Mouse (Mus musculus) liver, embryonic 15.5 days (tissue): Measurements from ENCODE around the gene Arhgap25. TPM values are rescaled to one million over a fixed set of nuclear protein-coding genes. Genes with fewer than 3 reads are reported as not detected.

Source experiments
- ATAC-seq: fragments of 200-750 bp; cut with Nextera tagmentation; 2 replicates; pipeline ENCODE4 v1.8.0; 2017; ENCODE audit warnings: moderate number of reproducible peaks, mild to moderate bottlenecking, moderate library complexity; ENCODE audit not compliant: insufficient read depth
- H3K27ac ChIP-seq: fragments of 300-500 bp; sonication (generic); replicated peaks from 2 replicates; pipeline ENCODE4 v1.5.1; 2015; ENCODE audit warnings: mild to moderate bottlenecking, inconsistent platforms
- H3K27me3 ChIP-seq: fragments of 300-500 bp; sonication (generic); 2 replicates; pipeline ENCODE4 v1.6.1; 2015; ENCODE audit warnings: mild to moderate bottlenecking, inconsistent platforms
- H3K36me3 ChIP-seq: fragments of 300-500 bp; sonication (generic); replicated peaks from 2 replicates; pipeline ENCODE4 v1.6.1; 2015; ENCODE audit warnings: moderate library complexity, mild to moderate bottlenecking, inconsistent platforms
- H3K4me1 ChIP-seq: fragments of 300-500 bp; sonication (generic); replicated peaks from 2 replicates; pipeline ENCODE4 v1.6.1; 2015; ENCODE audit warnings: inconsistent platforms
- H3K4me2 ChIP-seq: fragments of 300-500 bp; sonication (generic); 2 replicates; pipeline ENCODE4 v1.6.1; 2015; ENCODE audit warnings: moderate library complexity, mild to moderate bottlenecking, inconsistent platforms
- H3K4me3 ChIP-seq: fragments of 300-500 bp; sonication (generic); replicated peaks from 2 replicates; pipeline ENCODE4 v1.5.1; 2015; ENCODE audit warnings: mild to moderate bottlenecking, inconsistent platforms
- H3K9ac ChIP-seq: fragments of 300-500 bp; sonication (generic); 2 replicates; pipeline ENCODE4 v1.6.1; 2015; ENCODE audit warnings: moderate library complexity, mild to moderate bottlenecking, inconsistent platforms
- H3K9me3 ChIP-seq: fragments of 300-500 bp; sonication (generic); replicated peaks from 2 replicates; pipeline ENCODE4 v1.6.1; 2016; ENCODE audit warnings: inconsistent platforms
- whole genome bisulfite sequencing: fragments of 180-500 bp; shearing (Covaris S2); methylation state at CpG from one replicate; pipeline ENCODE4 v1.1.7; 2015; ENCODE audit warnings: mixed read lengths; ENCODE audit not compliant: insufficient replicate concordance; 5-methylcytosine and 5-hydroxymethylcytosine counted together
- polyA plus RNA-seq: library from polyadenylated mRNA; unstranded; fragments of >200 nt; fragmentation: Nextera tagmentation; extraction: Ambion mirVana; gene quantifications from 2 replicates; pipeline ENCODE4 v1.2.1, GENCODE M21; 2015

The Arhgap25 gene
- polyA plus RNA-seq, 1 experiment from 2014 or later, result 4.0 TPM

DNA sequence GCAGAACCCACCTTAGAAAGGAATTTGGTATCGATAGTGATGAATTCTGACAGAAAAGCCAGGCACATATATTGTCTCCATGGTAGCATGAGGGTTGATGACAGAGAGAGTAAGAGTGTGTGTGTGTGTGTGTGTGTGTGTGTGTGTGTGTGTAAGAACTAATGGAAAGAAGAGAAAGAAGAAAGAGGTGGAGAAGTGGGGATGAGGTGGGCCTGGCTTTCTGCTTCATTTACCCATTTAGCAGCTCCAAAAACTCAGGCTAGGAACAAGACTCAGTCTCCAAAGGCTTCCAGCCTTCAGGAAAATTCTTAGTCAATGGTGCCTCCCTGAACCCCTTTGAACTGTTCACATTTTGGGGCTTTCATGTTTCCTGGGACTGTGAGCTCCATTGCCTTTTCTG, 29.5 kb downstream of the Arhgap25 start:
- Histone ChIP-seq H3K4me1 (peaks cover 16% of the 10 kb centered on the region; the same call in 1 of the 2 replicates), H3K4me2 (no peak overlapping the region), H3K4me3 (no peak overlapping the region), H3K9ac (no peak overlapping the region), H3K27ac (no peak overlapping the region; the same call in 1 of the 2 replicates), H3K27me3 (no peaks in the 10 kb centered on the region), H3K9me3 (no peaks in the 10 kb centered on the region), H3K36me3 (no peaks in the 10 kb centered on the region)
- WGBS, result 79% methylated on average over 1 of the region's 1 CpGs
- ATAC-seq, result no peak

- H3K27ac ChIP-seq, result 0 out of 2 replicates have a peak overlapping the region, but pooled peaks have one; percentile 19
- peak overlapping the region; percentile 0; the same call in 1 of the 2 replicates for H3K4me2 ChIP-seq
- H3K9me3 ChIP-seq, result no peaks in the 10 kb centered on the region
- H3K27me3 ChIP-seq, result no peaks in the 10 kb centered on the region
- 22% methylated on average over 10 of the region's 10 CpGs for WGBS
- H3K4me1 ChIP-seq, result peaks cover 16% of the 10 kb centered on the region; the same call in 1 of the 2 replicates
- H3K4me3 ChIP-seq, result no peak overlapping the region
- peak; percentile 51 for ATAC-seq
- no peaks in the 10 kb centered on the region for H3K36me3 ChIP-seq
- no peak overlapping the region for H3K9ac ChIP-seq
Measured at GRCm38 (mm10) chr6:87502831-87503286, 30.2 kb downstream of the Arhgap25 start.

GRCm38 (mm10) chr6:87502411-87502810, 30.6 kb downstream of the Arhgap25 start:
- Histone ChIP-seq H3K9ac (no peak overlapping the region), H3K4me1 (peaks cover 16% of the 10 kb centered on the region; the same call in 1 of the 2 replicates), H3K27me3 (no peaks in the 10 kb centered on the region), H3K4me2 (peak overlapping the region; percentile 0; the same call in 1 of the 2 replicates), H3K27ac (0 out of 2 replicates have a peak overlapping the region, but pooled peaks have one; percentile 19), H3K36me3 (no peaks in the 10 kb centered on the region), H3K9me3 (no peaks in the 10 kb centered on the region), H3K4me3 (no peak overlapping the region)
- 25% methylated on average over 6 of the region's 6 CpGs for WGBS
- 0 out of 2 replicates have a peak, but pooled peaks have one; percentile 8 for ATAC-seq

DNA sequence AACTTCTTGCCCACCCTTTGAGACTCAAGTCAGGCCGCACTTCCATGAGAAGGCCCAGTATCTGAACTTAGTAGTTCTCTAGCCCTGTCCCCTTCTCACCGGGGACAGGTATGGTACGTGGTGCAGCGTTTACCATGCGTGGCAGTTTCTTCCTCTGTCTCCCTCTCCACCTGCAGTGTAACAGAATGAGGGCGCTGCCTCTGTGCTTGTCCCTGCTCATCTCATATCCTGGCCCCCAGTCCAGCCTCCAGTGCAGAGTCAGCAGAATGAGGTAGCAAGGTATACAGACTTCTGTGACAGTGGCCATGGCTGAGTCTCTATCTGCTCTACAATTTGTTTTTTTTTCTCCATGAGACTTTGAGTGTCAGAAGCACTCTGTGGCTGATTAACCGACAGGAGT, 32.4 kb downstream of the Arhgap25 start:
- Histone ChIP-seq H3K4me2 (no peak overlapping the region), H3K9me3 (no peaks in the 10 kb centered on the region), H3K36me3 (no peaks in the 10 kb centered on the region), H3K27ac (no peak overlapping the region), H3K4me1 (peaks cover 16% of the 10 kb centered on the region; the same call in 1 of the 2 replicates), H3K27me3 (0 out of 2 replicates have a peak, but pooled peaks cover under 1% of the 10 kb centered on the region), H3K9ac (no peak overlapping the region), H3K4me3 (no peak overlapping the region)
- no peak for ATAC-seq
- 74% methylated on average over 7 of the region's 7 CpGs for WGBS

DNA sequence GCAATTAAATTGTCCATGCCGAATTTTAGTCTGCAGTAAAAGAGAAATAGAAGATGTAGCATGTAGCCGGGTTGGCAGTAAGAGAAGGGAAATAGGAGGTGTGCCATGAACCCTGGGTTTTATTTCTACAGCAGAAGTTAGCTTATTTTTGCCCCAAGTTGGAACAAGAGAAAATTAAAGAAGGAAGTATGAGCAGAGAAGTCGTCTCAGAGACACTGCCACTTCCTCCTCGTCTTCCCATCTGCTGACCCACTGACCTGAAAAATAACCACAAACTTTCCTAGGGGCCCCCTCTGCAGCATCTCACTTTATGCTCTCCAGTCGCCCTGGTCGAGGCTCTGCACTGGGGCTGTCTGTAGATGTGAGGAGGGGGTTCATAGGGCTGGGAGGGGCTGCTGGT, 33.3 kb downstream of the Arhgap25 start:
- no peak for ATAC-seq
- Histone ChIP-seq H3K4me1 (peaks cover 21% of the 10 kb centered on the region), H3K27ac (peak overlapping the region; percentile 20; the same call in 1 of the 2 replicates), H3K4me2 (no peak overlapping the region), H3K27me3 (0 out of 2 replicates have a peak, but pooled peaks cover 2% of the 10 kb centered on the region), H3K9me3 (no peaks in the 10 kb centered on the region), H3K36me3 (no peaks in the 10 kb centered on the region), H3K4me3 (no peak overlapping the region), H3K9ac (no peak overlapping the region)
- 12% methylated on average over 6 of the region's 6 CpGs for WGBS

DNA sequence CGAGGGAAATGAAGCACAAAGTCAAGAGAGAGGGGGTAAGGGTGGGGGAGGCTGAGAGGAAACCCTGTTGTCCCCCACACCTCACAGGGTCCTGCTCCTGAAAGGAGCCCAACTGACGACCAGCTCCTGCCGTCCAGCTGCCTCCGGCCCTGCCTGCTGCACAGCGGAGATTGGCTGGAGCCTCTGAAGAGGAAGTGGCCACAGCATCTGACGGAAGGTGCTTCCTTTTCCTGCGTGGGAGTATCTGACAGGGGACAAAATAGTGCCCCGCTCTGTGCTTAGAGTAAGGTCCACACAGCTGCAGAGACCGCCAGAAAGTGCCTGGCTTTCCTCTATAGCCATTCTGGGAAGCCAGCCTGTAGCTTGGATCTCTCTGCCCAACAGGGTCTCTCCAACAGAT, 36.9 kb downstream of the Arhgap25 start:
- Histone ChIP-seq H3K36me3 (no peaks in the 10 kb centered on the region), H3K4me3 (peak overlapping the region; percentile 37), H3K27me3 (0 out of 2 replicates have a peak, but pooled peaks cover 2% of the 10 kb centered on the region), H3K9me3 (no peaks in the 10 kb centered on the region), H3K4me1 (peaks cover 11% of the 10 kb centered on the region), H3K4me2 (peak overlapping the region; percentile 42), H3K9ac (0 out of 2 replicates have a peak overlapping the region, but pooled peaks have one; percentile 2), H3K27ac (no peak overlapping the region; the same call in 1 of the 2 replicates)
- peak; percentile 34 for ATAC-seq
- 18% methylated on average over 9 of the region's 9 CpGs for WGBS

- ATAC-seq, result no peak
- Histone ChIP-seq H3K4me1 (peaks cover 9% of the 10 kb centered on the region), H3K27me3 (0 out of 2 replicates have a peak, but pooled peaks cover 2% of the 10 kb centered on the region), H3K27ac (no peak overlapping the region), H3K9me3 (no peaks in the 10 kb centered on the region), H3K4me2 (peak overlapping the region; percentile 42), H3K4me3 (peak overlapping the region; percentile 37; the same call in 1 of the 2 replicates), H3K36me3 (no peaks in the 10 kb centered on the region), H3K9ac (no peak overlapping the region)
- WGBS, result 21% methylated on average over 9 of the region's 9 CpGs
Measured at GRCm38 (mm10) chr6:87494339-87494738, 38.7 kb downstream of the Arhgap25 start.

DNA sequence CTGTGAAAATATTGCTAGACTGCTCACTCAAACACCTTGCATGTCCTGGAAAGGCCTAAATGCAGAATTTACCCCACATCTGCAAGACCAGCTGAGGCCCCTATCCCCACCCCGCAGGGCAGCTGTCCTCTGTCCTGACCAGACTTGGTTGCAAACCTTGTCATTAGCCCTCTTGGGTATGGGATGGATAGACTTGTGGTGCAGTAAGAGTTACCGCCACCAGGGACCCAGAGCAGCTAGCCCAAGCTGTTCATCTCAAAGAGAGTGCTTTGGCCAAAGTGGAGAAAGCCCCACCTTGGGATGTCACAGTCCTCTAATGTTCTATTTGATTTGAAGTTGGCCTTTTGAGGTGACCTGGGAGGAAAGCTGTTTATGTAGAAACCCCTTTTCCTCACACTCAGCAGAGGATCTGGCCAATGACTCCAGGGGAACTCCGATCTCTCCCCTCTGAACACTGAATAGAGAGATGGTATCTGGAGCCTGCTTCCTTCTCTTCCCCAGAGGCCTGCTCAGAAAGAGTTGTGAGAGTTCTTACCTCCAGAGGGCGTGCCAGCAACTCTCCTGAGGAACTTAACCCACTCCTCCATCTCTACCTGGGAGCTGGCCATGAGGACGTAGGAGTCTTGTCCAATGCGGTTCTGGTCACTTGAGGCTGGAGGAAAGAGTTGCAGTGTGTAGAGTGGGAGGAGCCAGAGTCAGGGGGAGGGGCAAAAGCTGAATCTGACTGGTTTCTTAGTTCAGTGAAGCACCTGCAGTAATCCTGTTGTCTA, 45.2 kb downstream of the Arhgap25 start:
- no peaks in the 10 kb centered on the region for H3K9me3 ChIP-seq
- 55% methylated on average over 6 of the region's 6 CpGs for WGBS
- no peak overlapping the region for H3K27ac ChIP-seq
- H3K27me3 ChIP-seq, result no peaks in the 10 kb centered on the region
- no peak for ATAC-seq
- no peak overlapping the region for H3K9ac ChIP-seq
- H3K4me1 ChIP-seq, result no peaks in the 10 kb centered on the region
- H3K36me3 ChIP-seq, result no peaks in the 10 kb centered on the region
- no peak overlapping the region for H3K4me2 ChIP-seq
- H3K4me3 ChIP-seq, result no peak overlapping the region

GRCm38 (mm10) chr6:87484806-87485205, 48.3 kb downstream of the Arhgap25 start:
- H3K9ac ChIP-seq, result no peak overlapping the region

DNA sequence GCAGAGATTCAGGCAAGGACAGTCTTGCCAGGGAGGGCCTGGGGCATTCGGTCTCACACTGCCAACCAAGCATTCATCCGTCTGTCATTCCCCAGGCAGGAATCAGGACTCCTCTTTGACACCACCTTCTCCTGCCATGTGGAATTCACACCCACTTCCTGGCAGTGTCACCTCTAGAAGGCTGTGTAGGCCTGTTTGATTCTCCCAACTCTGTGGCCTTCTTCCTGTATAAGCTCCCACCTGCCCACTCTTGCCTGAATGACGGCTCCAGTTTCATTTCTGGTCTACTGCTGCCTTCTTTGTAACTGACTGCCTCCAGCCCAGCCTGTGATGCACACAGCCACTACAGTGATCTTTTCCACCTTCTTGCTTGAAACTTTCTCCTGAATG, 49.2 kb downstream of the Arhgap25 start:
- Histone ChIP-seq H3K9ac (no peak overlapping the region), H3K4me2 (no peak overlapping the region), H3K27me3 (no peaks in the 10 kb centered on the region), H3K9me3 (no peaks in the 10 kb centered on the region), H3K4me3 (no peak overlapping the region), H3K4me1 (no peaks in the 10 kb centered on the region), H3K36me3 (no peaks in the 10 kb centered on the region), H3K27ac (no peak overlapping the region)
- no peak for ATAC-seq
- 70% methylated on average over 3 of the region's 3 CpGs for WGBS

More at GRCm38 (mm10) chr6:87484806-87485205, 48.3 kb downstream of the Arhgap25 start:
- H3K36me3 ChIP-seq, result no peaks in the 10 kb centered on the region
- H3K27me3 ChIP-seq, result no peaks in the 10 kb centered on the region
- WGBS, result 59% methylated on average over 5 of the region's 5 CpGs
- no peaks in the 10 kb centered on the region for H3K9me3 ChIP-seq
- H3K4me3 ChIP-seq, result no peak overlapping the region
- no peak overlapping the region for H3K27ac ChIP-seq
- ATAC-seq, result no peak
- H3K4me1 ChIP-seq, result no peaks in the 10 kb centered on the region
- no peak overlapping the region for H3K4me2 ChIP-seq

GRCm38 (mm10) chr6:87483224-87483899, 49.7 kb downstream of the Arhgap25 start:
- H3K4me3 ChIP-seq, result no peak overlapping the region
- WGBS, result 73% methylated on average over 12 of the region's 12 CpGs
- no peak overlapping the region for H3K27ac ChIP-seq

More at GRCm38 (mm10) chr6:87483224-87483899, 49.7 kb downstream of the Arhgap25 start:
- Histone ChIP-seq H3K4me1 (no peaks in the 10 kb centered on the region), H3K36me3 (no peaks in the 10 kb centered on the region), H3K4me2 (no peak overlapping the region), H3K27me3 (0 out of 2 replicates have a peak, but pooled peaks cover 1% of the 10 kb centered on the region), H3K9ac (no peak overlapping the region), H3K9me3 (no peaks in the 10 kb centered on the region)
- no peak for ATAC-seq
